Mouse (Mus musculus) thymus, adult 2 months (tissue): ENCODE data around the gene Itsn2.

Experiments used
- CTCF ChIP-seq: fragments of 200-500 bp; IDR thresholded peaks from 2 replicates; pipeline ENCODE4 v1.5.1; 2012; ENCODE audit warnings: mild to moderate bottlenecking, control low read depth, low read length, moderate library complexity, borderline replicate concordance; ENCODE audit not compliant: control insufficient read depth, poor library complexity, insufficient read depth; ENCODE audit errors: extremely low read depth
- POLR2A ChIP-seq: fragments of 200-500 bp; IDR thresholded peaks from 2 replicates; pipeline ENCODE4 v1.6.1; 2012; ENCODE audit warnings: mild to moderate bottlenecking, low read length, control low read depth, moderate library complexity; ENCODE audit not compliant: control insufficient read depth, poor library complexity, insufficient read depth; ENCODE audit errors: extremely low read depth

DNA sequence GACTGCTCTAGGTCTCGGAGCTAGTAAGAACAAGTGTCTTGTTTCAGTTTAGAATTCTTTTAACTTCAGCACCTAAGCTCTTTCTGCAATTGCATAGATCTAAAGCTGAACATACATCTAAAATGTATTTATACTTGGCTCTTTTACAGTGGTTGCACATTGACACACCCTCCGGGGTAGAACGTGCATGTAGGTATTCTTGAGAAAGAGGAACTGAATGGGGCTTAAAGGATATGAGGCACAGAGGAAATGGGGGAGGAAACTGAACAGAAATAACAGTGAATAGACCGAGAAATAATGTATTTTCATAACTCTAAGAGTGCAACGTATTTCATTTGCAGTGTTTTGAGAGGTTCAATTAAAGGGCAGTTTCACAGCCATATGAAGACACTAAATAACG, 2.6 kb downstream of the Itsn2 start:
- TF ChIP-seq POLR2A (no peak), CTCF (no peak)
